Mouse (Mus musculus): ENCODE data around the gene Thbs2.
A peak's percentile ranks its signal among the peaks of the same experiment; 100 is the strongest.

Gene Thbs2

GRCm38 (mm10) chr17:14693994-14694374 is at the start of gene Thbs2:
Thbs2 (minus strand) TSS chr17:14694235.
- DNase-seq = peak; percentile 66 to 80

- DNase-seq = no peak
Observed at GRCm38 (mm10) chr17:14735493-14736004, 41.5 kb upstream of the Thbs2 start.

- no peak for DNase-seq
Observed at GRCm38 (mm10) chr17:14734380-14734779, 40.3 kb upstream of the Thbs2 start.

GRCm38 (mm10) chr17:14733941-14734340 is 39.9 kb upstream of the Thbs2 start:
- DNase-seq = no peak

DNA sequence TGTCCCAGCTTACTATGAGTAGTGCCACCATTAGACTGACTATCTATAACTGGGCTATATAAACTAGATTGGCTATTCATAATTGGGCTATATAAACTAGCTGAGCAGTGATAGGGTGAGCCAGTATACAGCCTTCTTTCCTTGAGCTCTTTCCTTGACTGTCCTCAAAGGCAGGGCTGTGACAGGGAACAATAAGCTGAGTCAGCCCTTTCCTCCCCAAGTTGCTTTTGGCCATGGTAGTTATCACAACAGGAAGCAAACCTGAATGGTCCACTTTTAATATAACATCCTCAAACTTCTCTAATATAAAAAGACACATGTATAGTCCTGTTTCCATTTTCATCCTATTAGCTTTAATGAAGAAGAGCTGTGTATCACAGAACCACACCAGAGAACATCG is 39.0 kb upstream of the Thbs2 start:
- DNase-seq = no peak

DNA sequence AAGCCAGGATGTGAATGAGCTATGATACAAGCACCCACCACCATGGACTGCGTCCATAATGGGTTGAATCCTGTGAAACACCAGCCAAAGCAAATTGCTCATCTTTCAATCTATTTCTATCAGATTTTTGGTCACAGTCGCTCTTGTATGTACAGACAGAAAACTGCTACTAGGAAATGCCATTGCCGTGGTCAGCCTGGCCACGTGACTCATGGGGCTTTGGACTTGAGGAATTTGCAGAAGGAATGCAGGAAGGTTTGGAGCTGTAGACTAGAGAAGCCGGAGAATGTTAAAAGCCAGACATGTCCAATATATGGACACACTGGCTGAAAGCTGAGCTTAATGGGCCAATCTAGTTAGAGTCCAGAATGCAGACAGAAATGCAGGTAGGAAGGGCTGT is 36.6 kb upstream of the Thbs2 start:
- DNase-seq = no peak

- no peak for DNase-seq
Observed at GRCm38 (mm10) chr17:14727481-14727880, 33.4 kb upstream of the Thbs2 start.

GRCm38 (mm10) chr17:14724786-14725185 is 30.8 kb upstream of the Thbs2 start:
- DNase-seq = no peak

GRCm38 (mm10) chr17:14721325-14721724 is 27.3 kb upstream of the Thbs2 start:
- DNase-seq = no peak

DNA sequence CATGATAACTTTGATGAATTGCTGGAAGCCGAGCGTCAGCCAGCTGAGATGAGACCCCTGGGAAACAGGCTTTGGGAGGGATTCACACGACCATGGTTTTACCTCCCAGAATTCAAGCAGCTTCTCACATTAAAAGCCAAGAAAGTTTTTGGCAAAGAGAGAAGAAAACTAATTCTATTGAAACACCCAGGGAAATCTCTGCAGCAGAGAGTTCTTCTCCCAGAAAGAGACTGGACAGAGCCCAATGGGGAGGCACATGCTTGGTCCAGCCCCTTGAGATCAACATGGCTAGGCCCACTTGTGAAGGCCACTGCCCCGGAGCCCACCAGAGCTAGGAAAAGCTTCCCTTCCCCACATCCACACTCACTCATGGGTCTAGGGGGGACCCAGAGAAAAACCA is 26.9 kb upstream of the Thbs2 start:
- DNase-seq = peak in 1 of 2 experiments; percentile 11

GRCm38 (mm10) chr17:14720227-14720626 is 26.2 kb upstream of the Thbs2 start:
- peak; percentile 41 to 59 for DNase-seq

DNA sequence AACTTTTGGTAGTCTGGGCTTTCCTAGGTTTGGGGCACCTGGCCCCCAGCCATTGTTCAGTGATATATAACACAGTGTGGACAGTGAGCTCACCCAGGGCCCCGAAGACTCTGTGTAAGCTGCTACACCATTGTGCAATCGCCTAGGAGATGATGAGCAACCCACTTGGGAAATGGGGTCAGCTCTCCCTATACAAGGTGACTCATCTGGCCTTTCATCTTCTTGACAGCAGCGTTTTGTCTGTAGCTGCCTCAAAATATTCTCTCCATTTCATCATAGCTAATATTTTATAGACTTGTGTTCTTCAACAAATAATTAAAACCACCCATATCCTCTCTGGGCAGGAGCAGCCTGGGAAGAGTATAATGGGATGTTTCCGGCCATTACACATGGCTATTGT is 24.8 kb upstream of the Thbs2 start:
- no peak for DNase-seq

DNA sequence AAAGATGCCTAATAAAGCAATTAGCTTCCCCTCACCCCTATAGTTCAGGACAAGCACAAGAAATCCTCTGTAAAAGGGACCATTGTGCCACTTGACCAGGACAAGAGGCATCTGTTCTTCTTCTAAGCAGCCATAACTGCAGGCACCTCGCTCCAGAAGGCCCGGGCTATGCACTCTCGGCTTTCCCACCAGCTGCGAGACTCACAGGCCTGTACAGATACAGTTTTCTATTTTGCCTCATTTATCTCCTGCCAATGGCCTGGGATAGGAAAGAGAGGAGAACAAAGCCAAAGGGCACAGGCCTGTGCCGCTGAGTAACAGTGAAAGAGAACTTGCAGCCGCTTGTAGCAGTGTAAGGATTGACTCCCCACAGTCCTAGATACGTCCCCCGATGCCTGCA is 20.7 kb upstream of the Thbs2 start:
- DNase-seq = no peak

- DNase-seq = no peak
Observed at GRCm38 (mm10) chr17:14714374-14714773, 20.3 kb upstream of the Thbs2 start.

DNA sequence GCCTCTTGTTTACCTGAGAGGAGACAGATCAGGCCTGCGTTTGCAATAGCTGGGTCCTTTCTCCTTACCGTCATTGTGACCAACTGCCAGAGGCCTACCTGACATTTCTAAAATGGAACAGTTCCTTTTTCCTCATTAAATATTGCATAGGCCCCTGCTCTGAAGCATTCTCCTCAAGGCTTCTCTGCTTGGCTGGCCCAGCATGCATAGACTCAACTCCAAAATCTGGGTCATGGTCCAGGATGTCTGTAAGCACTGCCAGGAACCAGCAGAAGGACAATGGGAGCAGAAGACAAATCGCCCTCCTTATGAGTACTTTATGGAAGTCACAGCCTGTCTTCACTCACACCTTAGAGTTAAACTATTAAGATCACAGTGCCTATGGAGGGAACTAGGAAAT is 17.7 kb upstream of the Thbs2 start:
- DNase-seq = no peak

DNA sequence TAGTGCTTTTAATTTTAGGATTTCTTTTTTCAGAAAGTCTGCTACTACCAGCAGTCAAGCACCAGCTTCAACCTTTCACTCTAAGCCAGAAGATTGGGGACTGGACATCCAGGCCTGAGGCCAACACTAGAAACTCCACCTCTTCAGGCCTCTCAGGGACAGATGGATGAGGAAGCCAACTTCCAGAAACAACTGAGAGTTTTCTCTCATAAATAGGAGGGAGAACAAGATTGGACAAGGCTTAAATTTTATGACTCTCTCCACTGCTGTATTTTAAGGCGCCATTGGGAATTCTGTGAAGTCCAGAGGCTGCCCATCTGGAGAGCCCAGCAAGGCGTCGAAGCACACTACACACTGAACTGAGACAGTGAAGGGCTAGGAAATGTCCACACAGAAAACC is 17.0 kb upstream of the Thbs2 start:
- DNase-seq = peak; percentile 32 to 52

- no peak for DNase-seq
Observed at GRCm38 (mm10) chr17:14706066-14706465, 12.0 kb upstream of the Thbs2 start.

GRCm38 (mm10) chr17:14705466-14705865 is 11.4 kb upstream of the Thbs2 start:
- no peak for DNase-seq

DNA sequence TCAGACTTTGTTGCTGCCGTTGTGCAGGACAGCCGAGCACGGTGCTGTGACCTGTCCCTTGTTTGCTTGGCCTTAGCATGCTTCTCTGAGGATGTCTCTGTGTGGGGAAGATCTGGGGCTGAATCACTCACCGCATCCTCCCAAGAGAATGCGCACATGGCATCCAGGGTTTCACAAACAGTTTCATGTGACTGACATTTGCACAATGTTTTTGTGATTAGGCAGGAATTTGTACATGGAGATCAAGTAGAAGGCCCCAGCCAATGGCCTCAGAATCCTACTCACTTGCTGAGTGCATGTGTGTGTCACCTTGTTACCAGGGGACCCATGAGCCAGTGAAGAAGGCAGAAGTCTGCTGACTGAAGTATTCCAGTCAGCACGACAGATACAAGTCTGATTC is 9.7 kb upstream of the Thbs2 start:
- DNase-seq = no peak

GRCm38 (mm10) chr17:14703268-14703667 is 9.2 kb upstream of the Thbs2 start:
- no peak for DNase-seq

DNA sequence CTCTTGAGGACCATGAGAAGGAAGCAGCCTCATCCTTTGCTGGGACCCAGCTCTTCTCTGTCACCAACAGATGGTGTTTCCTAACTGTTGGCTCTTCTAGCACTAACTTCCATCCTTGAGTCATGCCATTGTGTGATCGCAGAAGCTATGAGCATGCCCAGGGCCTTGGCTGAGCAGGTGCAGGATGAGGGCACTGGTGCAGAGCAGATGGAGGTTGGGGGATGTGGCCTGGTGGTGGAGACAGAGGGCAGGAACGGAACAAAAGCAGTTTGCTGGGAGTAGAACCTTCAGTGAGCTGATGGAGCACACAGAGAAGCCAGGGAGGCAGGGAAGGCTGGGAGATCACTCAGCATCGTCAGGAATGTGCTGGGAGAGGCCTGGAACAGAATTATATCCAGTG is 8.7 kb upstream of the Thbs2 start:
- no peak for DNase-seq

DNA sequence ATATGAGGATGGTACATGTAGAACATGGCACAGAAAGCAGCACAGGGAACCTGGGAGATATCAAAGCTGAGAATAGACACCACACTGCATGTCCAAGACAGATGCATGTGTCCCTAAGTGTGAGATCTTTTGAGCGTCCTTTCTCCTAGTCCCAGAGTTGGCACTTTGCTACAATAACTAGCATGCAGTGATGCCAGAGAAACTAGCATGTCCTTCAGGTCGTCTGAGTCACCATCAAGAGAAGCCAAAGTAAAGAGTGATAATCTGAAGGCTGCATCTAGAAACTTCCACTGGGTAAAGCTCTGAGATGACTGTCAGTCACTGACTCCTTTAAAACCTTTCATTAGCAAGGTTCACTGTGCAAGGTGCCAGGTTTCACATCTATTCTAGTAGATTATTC is 7.9 kb upstream of the Thbs2 start:
- no peak for DNase-seq

GRCm38 (mm10) chr17:14700204-14700603 is 6.2 kb upstream of the Thbs2 start:
- DNase-seq = no peak

DNA sequence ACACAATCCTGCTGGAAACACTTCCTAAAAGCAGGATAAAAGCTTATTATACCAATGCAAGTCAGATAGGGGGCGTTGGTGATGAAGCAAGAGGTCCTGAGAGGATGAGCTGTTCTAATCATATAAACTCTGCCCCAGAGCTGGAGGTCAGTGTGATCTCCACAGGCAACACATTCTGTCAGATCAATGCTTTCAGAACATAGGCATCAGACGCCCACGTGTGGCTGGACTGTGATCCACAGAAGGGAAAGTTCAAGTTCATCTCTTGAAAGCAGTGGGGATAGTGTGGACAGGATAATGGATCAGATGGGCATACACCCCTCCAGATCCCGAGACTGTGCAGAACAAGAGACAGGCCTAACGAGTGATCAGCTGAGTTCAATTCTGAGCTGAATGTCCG is 4.2 kb upstream of the Thbs2 start:
- no peak for DNase-seq

GRCm38 (mm10) chr17:14697096-14697495 is 3.1 kb upstream of the Thbs2 start:
- peak; percentile 37 to 55 for DNase-seq

GRCm38 (mm10) chr17:14696281-14696795 is 2.3 kb upstream of the Thbs2 start:
- DNase-seq = no peak
